Mouse (Mus musculus) MEL (cell line): ENCODE data around the gene Cd5. TPM values are rescaled to one million over a fixed set of nuclear protein-coding genes. Genes with fewer than 3 reads are reported as not detected.

ENCODE experiments used
- DNase-seq: peaks from one replicate; pipeline ENCODE4 v3.0.0; 2011; ENCODE audit warnings: low read depth, low spot score
- H3K27ac ChIP-seq: 2 replicates; pipeline ENCODE4 v1.5.1; 2012; ENCODE audit warnings: low read depth, mild to moderate bottlenecking, control low read depth, low read length, moderate library complexity; ENCODE audit not compliant: control insufficient read depth
- H3K27me3 ChIP-seq, 2 experiments: fragments of 150-350 bp in 1 of 2; sonication (generic) in 1 of 2; 2 replicates each; pipeline ENCODE4 v1.6.1; 2012; ENCODE audit warnings: low read length in 2 of 2, mild to moderate bottlenecking in 2 of 2, improper control_type of control experiment in 1 of 2, moderate library complexity in 1 of 2; ENCODE audit not compliant: insufficient read depth in 2 of 2, control insufficient read depth in 1 of 2
- H3K36me3 ChIP-seq, 2 experiments: 2 replicates each; pipeline ENCODE4 v1.6.1; 2012 to 2014; ENCODE audit warnings: low read length in 2 of 2, improper control_type of control experiment in 1 of 2, inconsistent platforms in 1 of 2, mild to moderate bottlenecking in 1 of 2; ENCODE audit not compliant: insufficient read depth in 2 of 2, control insufficient read depth in 1 of 2
- H3K4me1 ChIP-seq, 2 experiments: fragments of 150-350 bp in 1 of 2; sonication (generic) in 1 of 2; 2 replicates each; pipeline ENCODE4 v1.6.1; 2012; ENCODE audit warnings: low read length in 2 of 2, improper control_type of control experiment in 1 of 2, mild to moderate bottlenecking in 1 of 2; ENCODE audit not compliant: insufficient read depth in 2 of 2, control insufficient read depth in 1 of 2
- H3K4me3 ChIP-seq, 2 experiments: fragments of 150-350 bp in 1 of 2; sonication (generic) in 1 of 2; 2 replicates each; pipeline ENCODE4 v1.5.1; 2012; ENCODE audit warnings: low read depth in 2 of 2, low read length in 2 of 2, mild to moderate bottlenecking in 2 of 2, moderate library complexity in 2 of 2, control low read depth in 1 of 2, improper control_type of control experiment in 1 of 2; ENCODE audit not compliant: control insufficient read depth in 1 of 2, insufficient read depth in 1 of 2
- H3K79me2 ChIP-seq: 2 replicates; pipeline ENCODE4 v1.6.1; 2012; ENCODE audit warnings: mild to moderate bottlenecking, low read length, moderate library complexity; ENCODE audit not compliant: control insufficient read depth, poor library complexity, insufficient read depth
- H3K9ac ChIP-seq: 2 replicates; pipeline ENCODE4 v1.6.1; 2012; ENCODE audit warnings: low read depth, mild to moderate bottlenecking, control low read depth, low read length, moderate library complexity; ENCODE audit not compliant: control insufficient read depth, poor library complexity, severe bottlenecking
- H3K9me3 ChIP-seq: fragments of 150-350 bp; sonication (generic); replicated peaks from 2 replicates; pipeline ENCODE4 v1.6.1; 2012; ENCODE audit warnings: mild to moderate bottlenecking, low read length, improper control_type of control experiment, moderate library complexity; ENCODE audit not compliant: insufficient read depth
- CTCF ChIP-seq, 3 experiments: IDR thresholded peaks in 2 of 3; conservative IDR thresholded peaks in 1 of 3; 2 replicates each; pipeline ENCODE4 v1.5.1; 2011 to 2012; ENCODE audit warnings: low read length in 3 of 3, low read depth in 2 of 3, mild to moderate bottlenecking in 2 of 3, improper control_type of control experiment in 1 of 3, inconsistent platforms in 1 of 3, mixed read lengths in 1 of 3, moderate library complexity in 1 of 3; ENCODE audit not compliant: control insufficient read depth in 1 of 3, insufficient read depth in 1 of 3, poor library complexity in 1 of 3, severe bottlenecking in 1 of 3
- EP300 ChIP-seq, 2 experiments: IDR thresholded peaks; 2 replicates each; pipeline ENCODE4 v1.6.1; 2011; ENCODE audit warnings: improper control_type of control experiment in 2 of 2, low read length in 2 of 2, low read depth in 1 of 2, mild to moderate bottlenecking in 1 of 2
- ETS1 ChIP-seq: IDR thresholded peaks from 2 replicates; pipeline ENCODE4 v1.6.1; 2012; ENCODE audit warnings: low read depth, mild to moderate bottlenecking, inconsistent platforms, low read length, improper control_type of control experiment, moderate library complexity
- GATA1 ChIP-seq: IDR thresholded peaks from 2 replicates; pipeline ENCODE4 v1.6.1; 2011; ENCODE audit warnings: low read depth, low read length, improper control_type of control experiment
- MAX ChIP-seq: IDR thresholded peaks from 2 replicates; pipeline ENCODE4 v1.6.1; 2011; ENCODE audit warnings: low read length, improper control_type of control experiment
- MAZ ChIP-seq: IDR thresholded peaks from 2 replicates; pipeline ENCODE4 v1.6.1; 2012; ENCODE audit warnings: low read depth, mild to moderate bottlenecking, inconsistent platforms, low read length, improper control_type of control experiment
- MXI1 ChIP-seq: IDR thresholded peaks from 2 replicates; pipeline ENCODE4 v1.6.1; 2011; ENCODE audit warnings: mild to moderate bottlenecking, low read depth, low read length, improper control_type of control experiment
- POLR2AphosphoS5 ChIP-seq: IDR thresholded peaks from 2 replicates; pipeline ENCODE4 v1.6.1; 2012; ENCODE audit warnings: low read depth, borderline replicate concordance, mild to moderate bottlenecking, inconsistent platforms, low read length, moderate library complexity, mixed read lengths
- RAD21 ChIP-seq: IDR thresholded peaks from 2 replicates; pipeline ENCODE4 v1.6.1; 2011; ENCODE audit warnings: mild to moderate bottlenecking, low read depth, low read length, improper control_type of control experiment
- SMC3 ChIP-seq: IDR thresholded peaks from 2 replicates; pipeline ENCODE4 v1.6.1; 2011; ENCODE audit warnings: low read depth, low read length, improper control_type of control experiment
- TAL1 ChIP-seq: IDR thresholded peaks from 2 replicates; pipeline ENCODE4 v1.6.1; 2012; ENCODE audit warnings: mild to moderate bottlenecking, inconsistent platforms, low read length, moderate library complexity, mixed read lengths
- ZC3H11A ChIP-seq: IDR thresholded peaks from 2 replicates; pipeline ENCODE4 v1.6.1; 2012; ENCODE audit warnings: low read depth, mild to moderate bottlenecking, inconsistent platforms, low read length, improper control_type of control experiment
- ZKSCAN1 ChIP-seq: IDR thresholded peaks from 2 replicates; pipeline ENCODE4 v1.6.1; 2012; ENCODE audit warnings: low read depth, mild to moderate bottlenecking, inconsistent platforms, low read length, improper control_type of control experiment, moderate library complexity
- ZMIZ1 ChIP-seq: IDR thresholded peaks from 2 replicates; pipeline ENCODE4 v1.6.1; 2012; ENCODE audit warnings: low read depth, mild to moderate bottlenecking, inconsistent platforms, low read length, improper control_type of control experiment, moderate library complexity
- ZNF384 ChIP-seq: IDR thresholded peaks from 2 replicates; pipeline ENCODE4 v1.6.1; 2012; ENCODE audit warnings: low read depth, mild to moderate bottlenecking, inconsistent platforms, low read length, improper control_type of control experiment
- polyA plus RNA-seq, 2 experiments: library from polyadenylated mRNA; stranded (reverse) in 1 of 2; unstranded in 1 of 2; fragments of >175 nt in 1 of 2; fragments of >200 nt in 1 of 2; gene quantifications; 2 replicates each; pipeline versions ENCODE4 v1.2.1 to v1.2.4; 2012; ENCODE audit warnings: low replicate concordance in 2 of 2, low read depth in 1 of 2; ENCODE audit not compliant: insufficient read length in 2 of 2, insufficient read depth in 1 of 2, missing spikeins in 1 of 2
- total RNA-seq: library from RNA; depleted of rRNA; stranded (reverse); fragments of 300-350 nt; gene quantifications from 2 replicates; pipeline ENCODE4 v1.2.3, GENCODE M21; 2012

The Cd5 gene
- total and polyA plus RNA-seq, 3 experiments: not detected

DNA sequence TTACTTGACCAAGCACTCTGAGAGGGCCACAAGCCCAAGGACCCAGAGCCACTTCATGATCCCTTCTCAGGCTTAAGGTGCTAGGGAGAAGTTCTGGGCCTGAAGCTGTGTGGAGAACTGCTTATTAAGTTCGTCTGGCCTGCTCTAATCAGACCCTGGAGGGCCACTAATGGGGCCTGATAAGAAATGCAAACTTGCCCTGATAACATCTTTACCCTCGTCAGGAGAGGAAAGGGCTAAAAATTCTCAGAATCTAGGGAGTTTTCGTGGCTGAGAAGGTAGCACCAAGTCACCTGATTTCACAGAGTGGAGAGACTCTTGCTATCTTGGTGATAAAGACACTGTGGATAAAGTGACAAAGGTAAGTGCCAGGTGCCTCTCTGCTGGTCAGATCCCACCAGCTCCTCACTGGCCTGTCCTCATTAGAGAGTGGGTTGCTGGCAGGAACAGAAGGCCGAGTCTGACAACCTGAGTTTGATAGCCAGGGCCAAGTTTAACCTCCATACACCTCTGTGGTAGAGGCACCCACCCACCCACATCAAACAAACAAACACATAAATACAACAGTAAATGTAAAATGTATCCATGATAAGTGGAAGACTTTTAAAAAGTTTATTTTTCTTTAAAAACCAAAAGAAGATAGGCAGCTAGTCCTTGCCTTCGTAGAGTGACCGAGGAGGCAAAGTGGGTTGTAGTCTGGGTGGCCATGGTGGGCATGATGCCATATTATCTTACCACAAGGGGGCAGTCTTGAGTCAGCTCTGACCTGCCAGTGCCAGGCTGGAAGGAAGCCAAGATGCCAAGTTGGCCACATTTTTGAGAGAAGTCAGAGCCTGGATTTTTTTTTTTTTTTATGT is 60.7 kb downstream of the Cd5 start, which contains the start of gene Pga5:
Gene Pga5 (minus strand): TSS at position 157 of the 857 bp plus-strand sequence.
- Histone ChIP-seq H3K9me3 (no peaks in the 10 kb centered on the region), H3K4me3 (no peak within 1 kb of the TSS), H3K27ac (no peak within 1 kb of the TSS), H3K27me3 (peaks cover 6 to 11% of the 10 kb centered on the region in 2 experiments), H3K9ac (no peak within 1 kb of the TSS), H3K36me3 (peaks cover 0 to 9% of the 10 kb centered on the region in 2 experiments; a peak in 2 of 4 replicates), H3K79me2 (no peaks in the 10 kb centered on the region), H3K4me1 (peaks cover 0 to 10% of the 10 kb centered on the region in 2 experiments; a peak in 2 of 4 replicates)
- DNase-seq: peak; percentile 63
- TF ChIP-seq CTCF (IDR thresholded peaks at IDR 0.05 in 2 of 3, conservative IDR thresholded peaks at IDR 0.05 in 1 of 3; ENCODE audit: control insufficient read depth in 1 of 3, insufficient read depth in 1 of 3, low read depth in 2 of 3, low read length in 3 of 3, poor library complexity in 1 of 3, severe bottlenecking in 1 of 3) (peak; percentile 84 to 88 (median 85)), SMC3 (peak; percentile 82), ZC3H11A (peak; percentile 58), RAD21 (peak; percentile 70), MAX (no peak), GATA1 (peak; percentile 66), ZNF384 (peak; percentile 58; the same call in 1 of the 2 replicates), ZKSCAN1 (no peak)

DNA sequence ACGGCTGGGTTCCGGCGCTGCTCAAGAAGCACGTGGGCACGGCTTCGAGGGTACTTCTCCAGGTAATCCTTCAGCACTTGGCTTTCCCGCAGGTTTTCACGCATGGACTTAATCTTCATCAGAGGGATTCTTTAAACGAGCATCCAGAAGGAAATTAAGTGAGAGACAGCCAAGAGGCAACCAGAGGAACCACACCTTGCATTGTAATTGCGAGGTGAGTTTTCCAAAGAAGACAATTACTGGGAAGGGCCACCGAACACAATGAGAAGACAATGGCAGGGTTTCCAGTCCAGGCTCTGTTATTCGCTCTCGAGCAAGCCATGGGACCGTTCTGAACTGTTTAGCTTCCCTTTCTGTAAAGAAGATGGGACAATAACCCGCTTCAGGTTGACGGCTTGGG is 62.1 kb downstream of the Cd5 start:
- no peak for TF ChIP-seq MAZ
- TF ChIP-seq ETS1: no peak
- TF ChIP-seq SMC3: no peak
- TF ChIP-seq ZMIZ1: no peak
- no peak for TF ChIP-seq POLR2AphosphoS5
- H3K4me1 ChIP-seq: peaks cover 0 to 10% of the 10 kb centered on the region in 2 experiments; a peak in 2 of 4 replicates
- H3K36me3 ChIP-seq: peaks cover 0 to 9% of the 10 kb centered on the region in 2 experiments; a peak in 2 of 4 replicates

DNA sequence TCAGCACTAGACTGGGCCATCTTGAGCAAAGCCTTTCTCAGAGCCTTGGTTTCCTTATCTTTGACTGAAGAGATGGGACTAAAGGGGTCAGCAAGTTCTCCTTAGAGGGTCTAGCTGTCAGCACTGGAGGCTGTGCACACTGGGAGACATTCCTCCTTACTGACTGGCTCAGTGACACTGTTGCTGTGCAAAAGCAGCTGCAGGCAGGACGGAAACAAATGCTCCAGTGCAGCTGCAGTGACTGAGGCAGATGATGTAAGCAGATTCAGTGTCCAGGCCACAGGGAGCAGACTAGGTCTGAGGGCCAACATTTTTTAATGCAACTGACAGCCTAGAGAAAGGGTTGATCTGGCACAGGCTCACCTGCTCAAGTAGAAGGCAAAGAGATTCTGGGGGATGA is 65.5 kb downstream of the Cd5 start:
- Histone ChIP-seq H3K27ac (no peak overlapping the region), H3K4me3 (no peak overlapping the region), H3K36me3 (peaks cover 0 to 8% of the 10 kb centered on the region in 2 experiments; a peak in 2 of 4 replicates), H3K9ac (no peak overlapping the region), H3K9me3 (no peaks in the 10 kb centered on the region), H3K4me1 (peaks cover 0 to 10% of the 10 kb centered on the region in 2 experiments; a peak in 2 of 4 replicates), H3K27me3 (no peaks in the 10 kb centered on the region; a peak in 1 of 4 replicates), H3K79me2 (no peaks in the 10 kb centered on the region)
- no peak for DNase-seq
- TF ChIP-seq MXI1 (no peak), TAL1 (no peak), EP300 (IDR thresholded peaks at IDR 0.05; ENCODE audit: low read depth in 1 of 2, low read length in 2 of 2) (no peak), POLR2AphosphoS5 (no peak)

More for the DNA sequence above, 62.1 kb downstream of the Cd5 start:
- Histone ChIP-seq H3K9ac (no peak overlapping the region), H3K27ac (no peak overlapping the region), H3K27me3 (peaks cover 0 to 1% of the 10 kb centered on the region in 2 experiments; a peak in 2 of 4 replicates), H3K9me3 (no peaks in the 10 kb centered on the region), H3K4me3 (no peak overlapping the region), H3K79me2 (no peaks in the 10 kb centered on the region)
- DNase-seq: no peak
